Mouse (Mus musculus) ES-E14 (cell line): ENCODE measurements around the gene Gm2042. TPM values are rescaled to one million over a fixed set of nuclear protein-coding genes. Genes with fewer than 3 reads are reported as not detected.
"Not testable (repeated sequence)": the region's sequence is repeated elsewhere in the genome, so short reads cannot be mapped to it uniquely, and the experiment has no call there.

Experiments
- DNase-seq: peaks from one replicate; pipeline ENCODE4 v3.0.0-alpha.2; 2013; ENCODE audit warnings: low read depth, low spot score
- H3K27ac ChIP-seq: 2 replicates; pipeline ENCODE4 v1.5.1; 2012; ENCODE audit warnings: low read depth, mild to moderate bottlenecking, low read length, moderate library complexity, mixed read lengths; ENCODE audit not compliant: poor library complexity, insufficient read depth, severe bottlenecking
- H3K36me3 ChIP-seq: 2 replicates; pipeline ENCODE4 v1.6.1; 2012; ENCODE audit warnings: mild to moderate bottlenecking, low read length, moderate library complexity, mixed read lengths; ENCODE audit not compliant: control insufficient read depth, poor library complexity, insufficient read depth, severe bottlenecking
- H3K4me1 ChIP-seq, 2 experiments: fragments of 150-350 bp in 1 of 2; sonication (generic) in 1 of 2; 2 replicates each; pipeline ENCODE4 v1.6.1; 2012; ENCODE audit warnings: low read length in 2 of 2, mild to moderate bottlenecking in 1 of 2, mixed read lengths in 1 of 2; ENCODE audit not compliant: control insufficient read depth in 2 of 2, insufficient read depth in 2 of 2, poor library complexity in 1 of 2
- H3K4me3 ChIP-seq, 2 experiments: fragments of 150-350 bp in 1 of 2; sonication (generic) in 1 of 2; 2 replicates each; pipeline ENCODE4 v1.5.1; 2012; ENCODE audit warnings: low read length in 2 of 2, low read depth in 1 of 2, mild to moderate bottlenecking in 1 of 2, mixed read lengths in 1 of 2; ENCODE audit not compliant: insufficient read depth in 1 of 2, poor library complexity in 1 of 2, severe bottlenecking in 1 of 2
- H3K9ac ChIP-seq: 2 replicates; pipeline ENCODE4 v1.6.1; 2012; ENCODE audit warnings: low read depth, mild to moderate bottlenecking, low read length, mixed read lengths; ENCODE audit not compliant: poor library complexity, insufficient read depth, severe bottlenecking
- H3K9me3 ChIP-seq: fragments of 150-350 bp; sonication (generic); 2 replicates; pipeline ENCODE4 v1.6.1; 2012; ENCODE audit warnings: low read depth, mild to moderate bottlenecking, low read length; ENCODE audit not compliant: control insufficient read depth, insufficient read depth
- in situ Hi-C, 2 experiments: fragments of 600-800 bp; cut with MboI; formaldehyde crosslinking; loops; one replicate each; pipeline ENCODE4 v1.15.1; 2025; ENCODE audit warnings: low sequenced_read_pairs in 2 of 2, inconsistent platforms in 1 of 2; ENCODE audit not compliant: unreplicated experiment in 2 of 2
- total RNA-seq: library from RNA; depleted of rRNA; stranded (reverse); fragments of 300-350 nt; gene quantifications from 2 replicates; pipeline ENCODE4 v1.2.3, GENCODE M21; 2012; rRNA removed

Gm2042 gene
- 0.26 TPM in 1 of 2 replicates, not detected in the other for total RNA-seq

- H3K9ac ChIP-seq, DNase-seq, H3K9me3 ChIP-seq, H3K4me3 ChIP-seq, in situ Hi-C loops, H3K4me1 ChIP-seq, H3K27ac ChIP-seq, H3K36me3 ChIP-seq: not testable (repeated sequence)
These were observed at the start of gene Gm2042 for GRCm38 (mm10) chr12:87953780-87954179. Gene Gm2042, plus strand, starts transcription at chr12:87954080.

GRCm38 (mm10) chr12:87919721-87920120 is 34.2 kb upstream of the Gm2042 start, which contains the start of gene Gm2035:
Gene Gm2035, minus strand, starts transcription at chr12:87919857.
- not testable (repeated sequence) for H3K36me3 ChIP-seq, H3K4me3 ChIP-seq, H3K27ac ChIP-seq, H3K4me1 ChIP-seq, DNase-seq, H3K9me3 ChIP-seq, H3K9ac ChIP-seq
- in situ Hi-C loops: loop anchor here in 1 of 2 experiments (10.0 kb wide), 1 partner anchor 405 kb away; the partner anchor contains the start of gene Gm8300

GRCm38 (mm10) chr12:87984000-87984399 is 30.1 kb downstream of the Gm2042 start:
- DNase-seq: peak; percentile 4
- H3K9ac ChIP-seq, H3K4me3 ChIP-seq, H3K9me3 ChIP-seq, H3K27ac ChIP-seq, in situ Hi-C loops, H3K4me1 ChIP-seq, H3K36me3 ChIP-seq: not testable (repeated sequence)

GRCm38 (mm10) chr12:88004118-88004517 is 50.2 kb downstream of the Gm2042 start:
- H3K27ac ChIP-seq, H3K4me1 ChIP-seq, H3K9me3 ChIP-seq, H3K36me3 ChIP-seq, in situ Hi-C loops, H3K4me3 ChIP-seq, H3K9ac ChIP-seq, DNase-seq: not testable (repeated sequence)

Other genes starting within 250 kb of the Gm2042 start
- gene Gm21319, start 178.3 kb upstream of the Gm2042 start, total RNA-seq: 0.36 and 0.48 TPM in 2 replicates
- 8.9 and 15.6 TPM in 2 replicates for gene Gm21936, start 158.6 kb upstream of the Gm2042 start, total RNA-seq
- 2.5 and 2.8 TPM in 2 replicates for gene BB287469, start 137.5 kb upstream of the Gm2042 start, total RNA-seq
- not detected in 2 replicates for gene Gm2001, start 111.7 kb upstream of the Gm2042 start, total RNA-seq
- 38.6 and 44.0 TPM in 2 replicates for gene Gm2016, start 80.0 kb upstream of the Gm2042 start, total RNA-seq
- 28.2 and 44.4 TPM in 2 replicates for gene Gm2022, start 58.7 kb upstream of the Gm2042 start, total RNA-seq
- gene Gm2035, start 34.2 kb upstream of the Gm2042 start, total RNA-seq: 1.4 and 1.7 TPM in 2 replicates
- not detected in 2 replicates for gene Gm2075, start 57.8 kb downstream of the Gm2042 start, total RNA-seq
- gene Gm6803, start 64.7 kb downstream of the Gm2042 start, total RNA-seq: not detected in 2 replicates
- gene Gm2056, start 72.9 kb downstream of the Gm2042 start, total RNA-seq: 3.2 and 3.3 TPM in 2 replicates
- 3.9 and 5.3 TPM in 2 replicates for gene Gm16368, start 129.6 kb downstream of the Gm2042 start, total RNA-seq
- gene Gm10436, start 228.0 kb downstream of the Gm2042 start, total RNA-seq: 0.42 TPM in 1 of 2 replicates, not detected in the other